Mouse (Mus musculus) spleen, postnatal 36 days (tissue): ENCODE measurements around the gene Eef1e1.
"Not testable (repeated sequence)": the region's sequence is repeated elsewhere in the genome, so short reads cannot be mapped to it uniquely, and the experiment has no call there.

ENCODE experiments used
- DNase-seq, 2 experiments: peaks; one replicate each; pipeline ENCODE4 v3.0.0; 2022; ENCODE audit warnings: low spot score in 2 of 2, mixed read lengths in 1 of 2

The Eef1e1 gene

GRCm38 (mm10) chr13:38658528-38659280 is at the start of gene Eef1e1:
Gene Eef1e1, minus strand, starts transcription at chr13:38659058.
- DNase-seq: peak; percentile 97

GRCm38 (mm10) chr13:38690845-38691244 is 32.0 kb upstream of the Eef1e1 start:
- no peak for DNase-seq

GRCm38 (mm10) chr13:38690028-38690427 is 31.2 kb upstream of the Eef1e1 start:
- no peak for DNase-seq

GRCm38 (mm10) chr13:38688761-38689160 is 29.9 kb upstream of the Eef1e1 start:
- no peak for DNase-seq

GRCm38 (mm10) chr13:38672336-38672735 is 13.5 kb upstream of the Eef1e1 start:
- DNase-seq: no peak

GRCm38 (mm10) chr13:38671451-38671850 is 12.6 kb upstream of the Eef1e1 start:
- not testable (repeated sequence) for DNase-seq

- no peak for DNase-seq
These were observed 11.2 kb upstream of the Eef1e1 start for GRCm38 (mm10) chr13:38670051-38670450.

- DNase-seq: peak; percentile 43 to 50
These were observed 9.7 kb upstream of the Eef1e1 start for GRCm38 (mm10) chr13:38668514-38668913.

GRCm38 (mm10) chr13:38664753-38665152 is 5.9 kb upstream of the Eef1e1 start:
- no peak for DNase-seq

GRCm38 (mm10) chr13:38659524-38660136 is 772 bp upstream of the Eef1e1 start:
- DNase-seq: no peak

- no peak for DNase-seq
These were observed 993 bp downstream of the Eef1e1 start for GRCm38 (mm10) chr13:38657865-38658264.

- no peak for DNase-seq
These were observed 8.6 kb downstream of the Eef1e1 start for GRCm38 (mm10) chr13:38650292-38650691.

- no peak for DNase-seq
These were observed 9.8 kb downstream of the Eef1e1 start for GRCm38 (mm10) chr13:38649069-38649468.

- no peak for DNase-seq
These were observed 17.4 kb downstream of the Eef1e1 start for GRCm38 (mm10) chr13:38641414-38641813.

GRCm38 (mm10) chr13:38640961-38641360 is 17.9 kb downstream of the Eef1e1 start:
- DNase-seq: no peak

GRCm38 (mm10) chr13:38638694-38639093 is 20.2 kb downstream of the Eef1e1 start:
- no peak for DNase-seq

- peak; percentile 89 to 92 for DNase-seq
These were observed 24.0 kb downstream of the Eef1e1 start, which contains the start of gene Bloc1s5 for GRCm38 (mm10) chr13:38634800-38635269. Gene Bloc1s5, minus strand, starts transcription at chr13:38635109.

GRCm38 (mm10) chr13:38634256-38634799 is 24.5 kb downstream of the Eef1e1 start:
- DNase-seq: peak in 1 of 2 experiments; percentile 11

GRCm38 (mm10) chr13:38633287-38634000 is 25.4 kb downstream of the Eef1e1 start:
- DNase-seq: no peak

GRCm38 (mm10) chr13:38632556-38632955 is 26.3 kb downstream of the Eef1e1 start:
- peak in 1 of 2 experiments; percentile 8 for DNase-seq

GRCm38 (mm10) chr13:38626229-38626525 is 32.7 kb downstream of the Eef1e1 start:
- no peak for DNase-seq
